Mouse (Mus musculus) olfactory bulb, adult 2 months (tissue): Measurements from ENCODE around the gene Olfr1377. TPM values are rescaled to one million over a fixed set of nuclear protein-coding genes. Genes with fewer than 3 reads are reported as not detected.

Experiments
- H3K27ac ChIP-seq: fragments of 200-500 bp; 2 replicates; pipeline ENCODE4 v1.5.1; 2012; ENCODE audit warnings: low read depth, low read length; ENCODE audit not compliant: insufficient read depth
- H3K4me1 ChIP-seq: fragments of 200-500 bp; 2 replicates; pipeline ENCODE4 v1.6.1; 2012; ENCODE audit warnings: low read length; ENCODE audit not compliant: control insufficient read depth, insufficient read depth
- H3K4me3 ChIP-seq: fragments of 200-500 bp; 2 replicates; pipeline ENCODE4 v1.5.1; 2012; ENCODE audit warnings: mild to moderate bottlenecking, low read depth, low read length, moderate library complexity; ENCODE audit not compliant: insufficient read depth
- CTCF ChIP-seq: fragments of 200-500 bp; IDR thresholded peaks from 2 replicates; pipeline ENCODE4 v1.5.1; 2012; ENCODE audit warnings: low read depth, mild to moderate bottlenecking, low read length, moderate library complexity; ENCODE audit not compliant: insufficient read depth
- POLR2A ChIP-seq: fragments of 200-500 bp; IDR thresholded peaks from 2 replicates; pipeline ENCODE4 v1.6.1; 2012; ENCODE audit warnings: mild to moderate bottlenecking, low read depth, low read length, moderate library complexity; ENCODE audit not compliant: insufficient read depth
- WGBS: fragments of 180-500 bp; shearing (Covaris S2); methylation state at CpG from one replicate; pipeline ENCODE4 v1.1.7; 2018; 5-methylcytosine and 5-hydroxymethylcytosine counted together
- polyA plus RNA-seq: library from polyadenylated mRNA; stranded (reverse); fragments of >200 nt; gene quantifications from 2 replicates; pipeline ENCODE4 v1.2.4, GENCODE M21; 2012; ENCODE audit warnings: low replicate concordance; ENCODE audit not compliant: missing spikeins, insufficient read depth, insufficient read length

The Olfr1377 gene
- polyA plus RNA-seq, 1 experiment, result not detected

- TF ChIP-seq POLR2A (no peak), CTCF (no peak)
- no peaks in the 10 kb centered on the region for H3K4me1 ChIP-seq
- H3K27ac ChIP-seq, result no peak overlapping the region
- 90% methylated on average over 2 of the region's 2 CpGs for WGBS
- no peak overlapping the region for H3K4me3 ChIP-seq
Measured at GRCm38 (mm10) chr11:51035951-51036350, 54.2 kb downstream of the Olfr1377 start.

Other genes with a start within 250 kb of the Olfr1377 start
- not detected in 2 replicates for gene Zfp354c, start 154.2 kb upstream of the Olfr1377 start, polyA plus RNA-seq
- gene Zfp879, start 140.4 kb upstream of the Olfr1377 start, polyA plus RNA-seq, result not detected in 2 replicates
- not detected in 2 replicates for gene Grm6, start 131.3 kb upstream of the Olfr1377 start, polyA plus RNA-seq
- not detected in 2 replicates for gene Zfp454, start 94.3 kb upstream of the Olfr1377 start, polyA plus RNA-seq
- not detected in 2 replicates for gene Zfp2, start 65.8 kb upstream of the Olfr1377 start, polyA plus RNA-seq
- gene Zfp354b, start 50.3 kb upstream of the Olfr1377 start, polyA plus RNA-seq, result not detected in 2 replicates
- gene 4933414I15Rik, start 38.2 kb upstream of the Olfr1377 start, polyA plus RNA-seq, result not detected in 2 replicates
- not detected in 2 replicates for gene Prop1, start 28.2 kb upstream of the Olfr1377 start, polyA plus RNA-seq
- gene Olfr1378, start 15.4 kb upstream of the Olfr1377 start, polyA plus RNA-seq, result not detected in 2 replicates
- not detected in 2 replicates for gene Olfr51, start 21.6 kb downstream of the Olfr1377 start, polyA plus RNA-seq
- gene Olfr54, start 32.3 kb downstream of the Olfr1377 start, polyA plus RNA-seq, result not detected in 2 replicates
- gene Olfr1375, start 66.1 kb downstream of the Olfr1377 start, polyA plus RNA-seq, result not detected in 2 replicates
- gene Zfp354a, start 77.3 kb downstream of the Olfr1377 start, polyA plus RNA-seq, result not detected in 2 replicates
- gene Gm12569, start 238.5 kb downstream of the Olfr1377 start, polyA plus RNA-seq, result not detected in 2 replicates